12 mouse cellular contexts compared by ENCODE assay signal in genomic region chr6:128301458-128301857, GRCm38 (mm10). TPM values are rescaled to one million over a fixed set of nuclear protein-coding genes. Genes with fewer than 3 reads are reported as not detected.
DNase-seq lines count a peak whose midpoint lies in the region; ATAC-seq and TF ChIP-seq lines count a peak whose summit lies in the region.
"Had no signal": no experiment of that assay in that cellular context is flagged by ENCODE, and none has a peak within 500 bp of the region (broad histone marks: within the 10 kb centered on the region; RNA-seq: fewer than 3 reads in every experiment).

No protein-coding gene starts in this region.

- no peak for DNase-seq in heart, postnatal 10 days
- no peak for DNase-seq in cerebellum, adult 2 months
- DNase-seq: cerebellum, adult 11 months; left cerebral cortex, postnatal 4 days; right cerebral cortex, postnatal 25 days; thymus, postnatal 14 days had no signal

- peak overlapping the region; percentile 98 for H3K4me2 ChIP-seq in heart, embryonic 14.5 days (ENCODE audit: low read length)
- H3K4me2 ChIP-seq in limb, embryonic 15.5 days = peak overlapping the region; percentile 98

- H3K9ac ChIP-seq in heart, embryonic 14.5 days (ENCODE audit: low read length) = peak overlapping the region; percentile 81
- H3K9ac ChIP-seq in limb, embryonic 15.5 days = no peak overlapping the region

- no peaks in the 10 kb centered on the region for H3K36me3 ChIP-seq in heart, embryonic 14.5 days (ENCODE audit: control insufficient read depth, insufficient read depth, low read length)
- H3K36me3 ChIP-seq in E14TG2a.4 (ENCODE audit: insufficient read depth, low read length) = no peaks in the 10 kb centered on the region
- no peaks in the 10 kb centered on the region for H3K36me3 ChIP-seq in limb, embryonic 15.5 days

- no peak for TF ChIP-seq CTCF in E14TG2a.4 (conservative IDR thresholded peaks at IDR 0.05; ENCODE audit: low read length)
- TF ChIP-seq CTCF in embryonic fibroblast, embryonic 13.5 days (IDR thresholded peaks at IDR 0.05; ENCODE audit: borderline replicate concordance, insufficient read depth, low read length) = no peak
- no peak for TF ChIP-seq CTCF in cerebellum, adult 2 months (IDR thresholded peaks at IDR 0.05; ENCODE audit: borderline replicate concordance, insufficient read depth, low read depth, low read length)

- H3K9me3 ChIP-seq in heart, embryonic 14.5 days (ENCODE audit: control insufficient read depth, low read length) = 0 out of 2 replicates have a peak, but pooled peaks cover 4% of the 10 kb centered on the region
- peaks cover 5% of the 10 kb centered on the region; the same call in 1 of the 2 replicates for H3K9me3 ChIP-seq in E14TG2a.4 (ENCODE audit: low read length)
- H3K9me3 ChIP-seq in limb, embryonic 15.5 days = no peaks in the 10 kb centered on the region

- no peak overlapping the region for H3K27ac ChIP-seq in heart, embryonic 14.5 days (replicated peaks in 1 of 2; ENCODE audit: control insufficient read depth in 1 of 2, insufficient read depth in 1 of 2, low read depth in 2 of 2, low read length in 2 of 2)
- H3K27ac ChIP-seq in embryonic fibroblast, embryonic 13.5 days (ENCODE audit: insufficient read depth, low read length) = no peak overlapping the region
- H3K27ac ChIP-seq in limb, embryonic 15.5 days = no peak overlapping the region
- H3K27ac ChIP-seq in cerebellum, adult 2 months (ENCODE audit: insufficient read depth, low read length) = no peak overlapping the region

- H3K4me1 ChIP-seq in heart, embryonic 14.5 days (ENCODE audit: control insufficient read depth in 2 of 2, insufficient read depth in 2 of 2, low read length in 2 of 2) = peaks cover 15 to 19% of the 10 kb centered on the region in 2 experiments; a peak in 3 of 4 replicates
- peaks cover 57% of the 10 kb centered on the region for H3K4me1 ChIP-seq in E14TG2a.4 (replicated peaks; ENCODE audit: low read depth, low read length)
- peaks cover 27% of the 10 kb centered on the region for H3K4me1 ChIP-seq in embryonic fibroblast, embryonic 13.5 days (ENCODE audit: control insufficient read depth, insufficient read depth, low read length)
- H3K4me1 ChIP-seq in limb, embryonic 15.5 days = peaks cover 30% of the 10 kb centered on the region
- peaks cover 25% of the 10 kb centered on the region for H3K4me1 ChIP-seq in cerebellum, adult 2 months (ENCODE audit: control insufficient read depth, insufficient read depth, low read length)

- H3K27me3 ChIP-seq in heart, embryonic 14.5 days (ENCODE audit: control insufficient read depth, insufficient read depth, low read length) = peaks cover 13% of the 10 kb centered on the region
- peaks cover 46% of the 10 kb centered on the region for H3K27me3 ChIP-seq in E14TG2a.4 (ENCODE audit: insufficient read depth, low read length)
- H3K27me3 ChIP-seq in limb, embryonic 15.5 days = peaks cover 31% of the 10 kb centered on the region
- H3K27me3 ChIP-seq in cerebellum, adult 2 months (ENCODE audit: control insufficient read depth, insufficient read depth, low read length) = no peaks in the 10 kb centered on the region

- peak; percentile 50; the same call in 1 of the 2 replicates for TF ChIP-seq POLR2A in embryonic fibroblast, embryonic 13.5 days (IDR thresholded peaks at IDR 0.05; ENCODE audit: low read depth, low read length)
- TF ChIP-seq POLR2A in cerebellum, adult 2 months (IDR thresholded peaks at IDR 0.05; ENCODE audit: borderline replicate concordance, insufficient read depth, low read length) = no peak

- H3K4me3 ChIP-seq in heart, embryonic 14.5 days (ENCODE audit: control insufficient read depth in 1 of 2, insufficient read depth in 1 of 2, low read depth in 1 of 2, low read length in 2 of 2) = peak overlapping the region in 1 of 2 experiments; percentile 66; a peak in 2 of 4 replicates
- peak overlapping the region; percentile 90; the same call in 1 of the 2 replicates for H3K4me3 ChIP-seq in E14TG2a.4 (replicated peaks; ENCODE audit: low read length)
- peak overlapping the region; percentile 73; the same call in 1 of the 2 replicates for H3K4me3 ChIP-seq in embryonic fibroblast, embryonic 13.5 days (ENCODE audit: insufficient read depth, low read length)
- peak overlapping the region; percentile 70 for H3K4me3 ChIP-seq in limb, embryonic 15.5 days
- no peak overlapping the region for H3K4me3 ChIP-seq in cerebellum, adult 2 months (replicated peaks; ENCODE audit: insufficient read depth, low read depth, low read length)

- 33% methylated on average over 11 of the region's 11 CpGs for WGBS in heart, embryonic 14.5 days
- 44% methylated on average over 11 of the region's 11 CpGs for WGBS in limb, embryonic 15.5 days
- 71% methylated on average over 11 of the region's 11 CpGs for WGBS in cerebellum, adult 2 months

- intact Hi-C loops in heart, postnatal 10 days (cut with DNase I) = loop anchor here (10.0 kb wide), 1 partner anchor 337 kb away; no protein-coding TSS in a partner anchor

- ATAC-seq in heart, embryonic 14.5 days (ENCODE audit: insufficient number of reproducible peaks, insufficient read depth, low FRiP score, low read depth) = no peak
- no peak for ATAC-seq in limb, embryonic 15.5 days (ENCODE audit: insufficient number of reproducible peaks, low FRiP score, low TSS enrichment, low read depth)
- no peak for ATAC-seq in megakaryocyte progenitor cell, adult 5-6 weeks (replicated peaks; ENCODE audit: poor library complexity)
- ATAC-seq: activated CD4-positive, CD25-positive, alpha-beta regulatory T cell, adult 4 months had no signal

RNA-seq across cellular contexts. Expression of gene Tead4, which starts 0.8 kb away (rescaled TPM):
- 1.2 and 2.5 TPM in 2 replicates for polyA plus RNA-seq in heart, embryonic 14.5 days (2014; fragmentation: Nextera tagmentation; extraction: Ambion mirVana)
- 1 to 10 TPM; 5.7 to 6.1 TPM for total RNA-seq in heart, postnatal 10 days (2021)
- polyA plus RNA-seq in embryonic fibroblast, embryonic 13.5 days (2011; ENCODE audit: insufficient read length, low read depth, missing spikeins) = 3.0 and 4.2 TPM in 2 replicates
- polyA plus RNA-seq in limb, embryonic 15.5 days (2015; fragmentation: Nextera tagmentation; extraction: Ambion mirVana) = 4.9 and 8.9 TPM in 2 replicates
- not detected in 2 replicates for total RNA-seq in megakaryocyte progenitor cell, adult 5-6 weeks (2015)
- not detected in 2 replicates for total RNA-seq in megakaryocyte progenitor cell, adult 5-6 weeks (2017)
- polyA plus RNA-seq in cerebellum, adult 2 months (2012; rRNA removed) = 4.7 and 5.5 TPM in 2 replicates
- polyA plus RNA-seq: activated CD4-positive, CD25-positive, alpha-beta regulatory T cell, adult 4 months had no signal

RNA-seq across cellular contexts. Expression of gene Tulp3, which starts 54.2 kb away (rescaled TPM):
- polyA plus RNA-seq in heart, embryonic 14.5 days (2014; fragmentation: Nextera tagmentation; extraction: Ambion mirVana) = 10.2 and 11.0 TPM in 2 replicates
- 1 to 10 TPM; 8.7 to 8.9 TPM for total RNA-seq in heart, postnatal 10 days (2021)
- polyA plus RNA-seq in embryonic fibroblast, embryonic 13.5 days (2011; ENCODE audit: insufficient read length, low read depth, missing spikeins) = 56.8 and 67.0 TPM in 2 replicates
- polyA plus RNA-seq in limb, embryonic 15.5 days (2015; fragmentation: Nextera tagmentation; extraction: Ambion mirVana) = 19.7 and 19.8 TPM in 2 replicates
- 0.12 and 1.3 TPM in 2 replicates for total RNA-seq in megakaryocyte progenitor cell, adult 5-6 weeks (2015)
- total RNA-seq in megakaryocyte progenitor cell, adult 5-6 weeks (2017) = 0.20 and 0.29 TPM in 2 replicates
- 44.0 and 44.8 TPM in 2 replicates for polyA plus RNA-seq in cerebellum, adult 2 months (2012; rRNA removed)
